Mouse (Mus musculus) activated CD4-positive, CD25-positive, alpha-beta regulatory T cell, adult 4 months (primary cell): ENCODE data around the gene Foxs1. TPM values are rescaled to one million over a fixed set of nuclear protein-coding genes. Genes with fewer than 3 reads are reported as not detected.

Experiments
- ATAC-seq: one replicate; pipeline ENCODE4 v1.8.0; 2017
- polyA plus RNA-seq, 2 experiments: library from polyadenylated mRNA; unstranded; fragments of 100-300 nt; shearing (Covaris generic); gene quantifications; one replicate each; pipeline ENCODE4 v1.2.1; 2017

Foxs1 gene
- polyA plus RNA-seq, 2 experiments from 2014 or later, result not detected

GRCm38 (mm10) chr2:152928219-152928987 lies 4.6 kb downstream of the Foxs1 start:
- no peak for ATAC-seq

- ATAC-seq, result no peak
These were observed 5.6 kb downstream of the Foxs1 start for GRCm38 (mm10) chr2:152927371-152927770.

GRCm38 (mm10) chr2:152926896-152927295 lies 6.1 kb downstream of the Foxs1 start:
- no peak for ATAC-seq

- ATAC-seq, result no peak
These were observed 7.7 kb downstream of the Foxs1 start for GRCm38 (mm10) chr2:152925189-152925872.

- no peak for ATAC-seq
These were observed 8.5 kb downstream of the Foxs1 start for GRCm38 (mm10) chr2:152924543-152924942.

GRCm38 (mm10) chr2:152924128-152924527 lies 8.9 kb downstream of the Foxs1 start:
- no peak for ATAC-seq

- ATAC-seq, result no peak
These were observed 9.4 kb downstream of the Foxs1 start for GRCm38 (mm10) chr2:152923621-152924020.

GRCm38 (mm10) chr2:152922376-152922775 lies 10.6 kb downstream of the Foxs1 start:
- no peak for ATAC-seq

GRCm38 (mm10) chr2:152917671-152918070 lies 15.3 kb downstream of the Foxs1 start:
- no peak for ATAC-seq

- no peak for ATAC-seq
These were observed 16.9 kb downstream of the Foxs1 start for GRCm38 (mm10) chr2:152916111-152916510.

GRCm38 (mm10) chr2:152915453-152915852 lies 17.6 kb downstream of the Foxs1 start:
- no peak for ATAC-seq

GRCm38 (mm10) chr2:152914310-152915120 lies 18.5 kb downstream of the Foxs1 start:
- ATAC-seq, result peak; percentile 94

GRCm38 (mm10) chr2:152913471-152913870 lies 19.5 kb downstream of the Foxs1 start:
- ATAC-seq, result no peak

GRCm38 (mm10) chr2:152911432-152911831 lies 21.6 kb downstream of the Foxs1 start:
- no peak for ATAC-seq

GRCm38 (mm10) chr2:152911031-152911430 lies 22.0 kb downstream of the Foxs1 start, which contains the start of gene Mylk2:
Gene Mylk2, plus strand, starts transcription at chr2:152911352.
- no peak for ATAC-seq

GRCm38 (mm10) chr2:152909848-152910247 lies 23.2 kb downstream of the Foxs1 start:
- ATAC-seq, result no peak

GRCm38 (mm10) chr2:152907114-152907943 lies 25.7 kb downstream of the Foxs1 start:
- no peak for ATAC-seq

- peak; percentile 33 for ATAC-seq
These were observed 26.6 kb downstream of the Foxs1 start for GRCm38 (mm10) chr2:152906274-152907037.

- ATAC-seq, result no peak
These were observed 27.8 kb downstream of the Foxs1 start for GRCm38 (mm10) chr2:152905036-152905829.

GRCm38 (mm10) chr2:152904127-152904643 lies 28.8 kb downstream of the Foxs1 start:
- peak; percentile 79 for ATAC-seq
